Mouse (Mus musculus): ENCODE data around the gene Wfdc17. TPM values are rescaled to one million over a fixed set of nuclear protein-coding genes. Genes with fewer than 3 reads are reported as not detected.

Wfdc17 gene
- total RNA-seq (2017), result 12.7 and 16.2 TPM in 2 replicates

GRCm38 (mm10) chr11:83703705-83704104 lies at the start of gene Wfdc17:
Gene Wfdc17, plus strand, starts transcription at chr11:83703991.
- ATAC-seq (replicated peaks; ENCODE audit: low read depth, poor library complexity, severe bottlenecking), result peak; percentile 60

GRCm38 (mm10) chr11:83654606-83655005 lies 49.2 kb upstream of the Wfdc17 start:
- no peak for ATAC-seq (replicated peaks; ENCODE audit: low read depth, poor library complexity, severe bottlenecking)

GRCm38 (mm10) chr11:83657508-83657907 lies 46.3 kb upstream of the Wfdc17 start:
- ATAC-seq (replicated peaks; ENCODE audit: low read depth, poor library complexity, severe bottlenecking), result no peak

GRCm38 (mm10) chr11:83658797-83659196 lies 45.0 kb upstream of the Wfdc17 start:
- ATAC-seq (replicated peaks; ENCODE audit: low read depth, poor library complexity, severe bottlenecking), result peak; percentile 46

- ATAC-seq (replicated peaks; ENCODE audit: low read depth, poor library complexity, severe bottlenecking), result peak; percentile 82
Measured at GRCm38 (mm10) chr11:83662204-83662603, 41.6 kb upstream of the Wfdc17 start, which contains the start of gene Ccl4. Gene Ccl4, plus strand, starts transcription at chr11:83662584.

GRCm38 (mm10) chr11:83663532-83663931 lies 40.3 kb upstream of the Wfdc17 start:
- ATAC-seq (replicated peaks; ENCODE audit: low read depth, poor library complexity, severe bottlenecking), result 0 out of 2 replicates have a peak, but pooled peaks have one; percentile 26

GRCm38 (mm10) chr11:83671743-83672142 lies 32.0 kb upstream of the Wfdc17 start:
- ATAC-seq (replicated peaks; ENCODE audit: low read depth, poor library complexity, severe bottlenecking), result no peak

- ATAC-seq (replicated peaks; ENCODE audit: low read depth, poor library complexity, severe bottlenecking), result no peak
Measured at GRCm38 (mm10) chr11:83675665-83676064, 28.1 kb upstream of the Wfdc17 start.

- ATAC-seq (replicated peaks; ENCODE audit: low read depth, poor library complexity, severe bottlenecking), result no peak
Measured at GRCm38 (mm10) chr11:83689918-83690317, 13.9 kb upstream of the Wfdc17 start.

GRCm38 (mm10) chr11:83692008-83692407 lies 11.8 kb upstream of the Wfdc17 start:
- no peak for ATAC-seq (replicated peaks; ENCODE audit: low read depth, poor library complexity, severe bottlenecking)

GRCm38 (mm10) chr11:83708715-83709114 lies 4.9 kb downstream of the Wfdc17 start, which contains the start of gene Wfdc18:
Gene Wfdc18, plus strand, starts transcription at chr11:83709015.
- no peak for ATAC-seq (replicated peaks; ENCODE audit: low read depth, poor library complexity, severe bottlenecking)

- no peak for ATAC-seq (replicated peaks; ENCODE audit: low read depth, poor library complexity, severe bottlenecking)
Measured at GRCm38 (mm10) chr11:83709683-83710082, 5.9 kb downstream of the Wfdc17 start.

- ATAC-seq (replicated peaks; ENCODE audit: low read depth, poor library complexity, severe bottlenecking), result no peak
Measured at GRCm38 (mm10) chr11:83712671-83713070, 8.9 kb downstream of the Wfdc17 start.

GRCm38 (mm10) chr11:83713925-83714324 lies 10.1 kb downstream of the Wfdc17 start:
- peak; percentile 39; the same call in 1 of the 2 replicates for ATAC-seq (replicated peaks; ENCODE audit: low read depth, poor library complexity, severe bottlenecking)

GRCm38 (mm10) chr11:83717042-83717665 lies 13.4 kb downstream of the Wfdc17 start:
- no peak for ATAC-seq (replicated peaks; ENCODE audit: low read depth, poor library complexity, severe bottlenecking)

- no peak for ATAC-seq (replicated peaks; ENCODE audit: low read depth, poor library complexity, severe bottlenecking)
Measured at GRCm38 (mm10) chr11:83720766-83721165, 17.0 kb downstream of the Wfdc17 start.

GRCm38 (mm10) chr11:83728757-83729432 lies 25.1 kb downstream of the Wfdc17 start:
- peak; percentile 68 for ATAC-seq (replicated peaks; ENCODE audit: low read depth, poor library complexity, severe bottlenecking)

- ATAC-seq (replicated peaks; ENCODE audit: low read depth, poor library complexity, severe bottlenecking), result no peak
Measured at GRCm38 (mm10) chr11:83731116-83731515, 27.3 kb downstream of the Wfdc17 start.

GRCm38 (mm10) chr11:83733071-83733640 lies 29.4 kb downstream of the Wfdc17 start:
- no peak for ATAC-seq (replicated peaks; ENCODE audit: low read depth, poor library complexity, severe bottlenecking)

- ATAC-seq (replicated peaks; ENCODE audit: low read depth, poor library complexity, severe bottlenecking), result no peak
Measured at GRCm38 (mm10) chr11:83734215-83734614, 30.4 kb downstream of the Wfdc17 start.

GRCm38 (mm10) chr11:83735881-83736280 lies 32.1 kb downstream of the Wfdc17 start:
- ATAC-seq (replicated peaks; ENCODE audit: low read depth, poor library complexity, severe bottlenecking), result 0 out of 2 replicates have a peak, but pooled peaks have one; percentile 24

All from common myeloid progenitor, adult 5-6 weeks (primary cell).